Mouse (Mus musculus): Measurements from ENCODE around the gene C77080.

DNA sequence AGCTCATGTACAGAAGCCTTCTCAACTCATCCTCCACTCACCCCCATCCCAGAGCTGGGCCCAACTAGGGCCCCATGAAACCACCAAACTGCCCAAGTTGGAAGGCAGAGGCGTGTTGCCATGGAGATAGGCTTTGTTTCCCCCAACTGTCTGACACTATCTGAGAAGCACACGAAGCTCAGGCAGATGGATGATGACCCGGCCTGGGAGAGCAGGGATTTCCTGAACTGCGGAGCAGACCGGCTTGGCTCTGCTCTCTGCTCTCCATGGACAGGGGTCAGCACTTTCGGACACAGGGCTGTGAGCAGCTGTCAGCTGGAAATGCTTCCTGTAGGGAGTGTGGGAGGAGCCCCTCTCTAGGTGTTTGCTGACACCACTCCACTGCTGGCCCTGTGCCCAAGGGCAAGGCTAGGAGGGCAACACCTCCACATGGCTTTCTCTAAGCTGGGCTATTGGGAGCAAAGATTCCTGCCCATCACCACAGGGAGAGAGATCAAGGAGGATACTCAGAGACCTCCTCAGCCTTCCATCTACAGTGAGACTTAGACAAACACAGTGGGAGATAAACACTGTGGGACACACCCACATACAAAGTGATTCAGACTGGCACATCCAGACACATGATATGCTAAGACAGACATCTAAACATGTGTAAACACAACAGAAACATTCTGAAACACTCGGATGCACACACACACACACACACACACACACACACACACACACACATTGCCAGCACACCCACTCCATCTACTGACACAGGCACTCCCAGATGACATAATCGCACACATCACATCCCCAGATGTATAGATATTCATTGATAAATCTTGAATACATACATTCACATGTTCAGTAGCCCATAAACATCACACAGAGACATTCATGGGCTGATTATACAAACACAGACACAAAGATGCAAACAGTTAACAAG lies 4.5 kb downstream of the C77080 start:
- TF ChIP-seq CTCF (IDR thresholded peaks at IDR 0.05; ENCODE audit: low read depth) (no peak), EP300 (optimal IDR thresholded peaks at IDR 0.05) (no peak)
